Mouse (Mus musculus) heart, embryonic 15.5 days (tissue): ENCODE measurements around the gene Vmn2r85. TPM values are rescaled to one million over a fixed set of nuclear protein-coding genes. Genes with fewer than 3 reads are reported as not detected.
"Not testable (repeated sequence)": the region's sequence is repeated elsewhere in the genome, so short reads cannot be mapped to it uniquely, and the experiment has no call there.

Experiments
- ATAC-seq: fragments of 200-750 bp; cut with Nextera tagmentation; replicated peaks from 2 replicates; pipeline ENCODE4 v1.8.0; 2017; ENCODE audit warnings: low read depth, moderate TSS enrichment; ENCODE audit not compliant: insufficient number of reproducible peaks, insufficient read depth, low FRiP score
- H3K27ac ChIP-seq: fragments of 300-500 bp; sonication (generic); 2 replicates; pipeline ENCODE4 v1.5.1; 2015; ENCODE audit warnings: mild to moderate bottlenecking, inconsistent platforms
- H3K27me3 ChIP-seq: fragments of 300-500 bp; sonication (generic); 2 replicates; pipeline ENCODE4 v1.6.1; 2015; ENCODE audit warnings: inconsistent platforms
- H3K36me3 ChIP-seq: fragments of 300-500 bp; sonication (generic); 2 replicates; pipeline ENCODE4 v1.6.1; 2015; ENCODE audit warnings: mild to moderate bottlenecking, inconsistent platforms
- H3K4me1 ChIP-seq: fragments of 300-500 bp; sonication (generic); replicated peaks from 2 replicates; pipeline ENCODE4 v1.6.1; 2015; ENCODE audit warnings: inconsistent platforms
- H3K4me2 ChIP-seq: fragments of 300-500 bp; sonication (generic); 2 replicates; pipeline ENCODE4 v1.6.1; 2015; ENCODE audit warnings: inconsistent platforms, mild to moderate bottlenecking, moderate library complexity
- H3K4me3 ChIP-seq: fragments of 300-500 bp; sonication (generic); 2 replicates; pipeline ENCODE4 v1.5.1; 2015; ENCODE audit warnings: mild to moderate bottlenecking, inconsistent platforms
- H3K9ac ChIP-seq: fragments of 300-500 bp; sonication (generic); 2 replicates; pipeline ENCODE4 v1.6.1; 2015; ENCODE audit warnings: mild to moderate bottlenecking, inconsistent platforms
- H3K9me3 ChIP-seq: fragments of 300-500 bp; sonication (generic); replicated peaks from 2 replicates; pipeline ENCODE4 v1.6.1; 2016; ENCODE audit warnings: inconsistent platforms
- WGBS: fragments of 180-500 bp; shearing (Covaris S2); methylation state at CpG from one replicate; pipeline ENCODE4 v1.1.7; 2015; ENCODE audit warnings: mixed read lengths; 5-methylcytosine and 5-hydroxymethylcytosine counted together
- polyA plus RNA-seq: library from polyadenylated mRNA; unstranded; fragments of >200 nt; fragmentation: Nextera tagmentation; extraction: Ambion mirVana; gene quantifications from 2 replicates; pipeline ENCODE4 v1.2.1, GENCODE M21; 2015

The Vmn2r85 gene
- polyA plus RNA-seq = not detected in 2 replicates

DNA sequence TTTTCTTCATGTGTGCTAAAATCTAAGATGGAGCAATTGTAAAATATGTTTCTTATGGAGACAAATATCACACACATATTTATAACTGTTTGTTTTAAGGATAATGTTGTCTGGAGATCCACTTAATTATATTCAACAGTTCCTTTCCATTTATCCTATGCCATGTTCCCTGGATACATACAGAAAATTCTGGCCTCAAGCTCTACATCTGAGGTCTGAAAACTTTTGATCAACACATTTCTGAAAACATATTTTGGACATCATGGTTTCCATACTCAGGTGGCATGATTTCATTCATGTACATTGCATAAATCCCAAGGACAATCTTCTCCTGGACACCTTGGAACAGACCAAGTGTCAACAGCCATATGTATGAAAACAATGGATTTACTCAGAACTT is at the start of gene Vmn2r85:
Vmn2r85 (minus strand) TSS at position 101 of the 400 bp plus-strand sequence.
- H3K36me3 ChIP-seq, H3K27ac ChIP-seq, H3K4me3 ChIP-seq, H3K4me2 ChIP-seq, H3K9ac ChIP-seq, H3K4me1 ChIP-seq, H3K27me3 ChIP-seq, ATAC-seq, H3K9me3 ChIP-seq: not testable (repeated sequence)

GRCm38 (mm10) chr10:130470311-130470760 is 40.8 kb upstream of the Vmn2r85 start:
- Histone ChIP-seq H3K4me2 (peak overlapping the region; percentile 92), H3K9ac (peak overlapping the region; percentile 59), H3K27ac (no peak overlapping the region), H3K9me3 (no peaks in the 10 kb centered on the region), H3K4me1 (no peaks in the 10 kb centered on the region), H3K27me3 (0 out of 2 replicates have a peak, but pooled peaks cover 3% of the 10 kb centered on the region), H3K4me3 (peak overlapping the region; percentile 58), H3K36me3 (no peaks in the 10 kb centered on the region)
- WGBS = 2% methylated on average over 36 of the region's 36 CpGs
- ATAC-seq = 0 out of 2 replicates have a peak, but pooled peaks have one; percentile 75

DNA sequence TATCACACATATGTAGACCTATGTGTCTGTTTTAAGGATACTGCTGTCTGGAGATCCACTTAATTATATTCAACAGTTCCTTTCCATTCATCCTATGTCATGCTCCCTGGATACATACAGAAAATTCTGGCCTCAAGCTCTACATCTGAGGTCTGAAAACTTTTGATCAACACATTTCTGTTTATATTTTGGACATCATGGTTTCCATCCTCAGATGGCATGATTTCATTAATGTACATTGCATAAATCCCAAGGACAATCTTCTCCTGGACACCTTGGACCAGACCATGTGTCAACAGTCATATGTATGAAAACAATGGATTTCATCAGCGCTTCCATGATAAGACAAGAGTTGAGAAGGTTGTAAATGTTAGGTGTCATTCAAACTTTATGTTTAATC is 26.4 kb upstream of the Vmn2r85 start, which contains the start of gene Vmn2r86:
Vmn2r86 (minus strand) TSS at position 101 of the 400 bp plus-strand sequence.
- not testable (repeated sequence) for H3K27me3 ChIP-seq, H3K9me3 ChIP-seq, H3K27ac ChIP-seq, H3K36me3 ChIP-seq, H3K4me2 ChIP-seq, H3K4me3 ChIP-seq, ATAC-seq, H3K9ac ChIP-seq, H3K4me1 ChIP-seq
- 78% methylated on average over 1 of the region's 1 CpGs for WGBS

DNA sequence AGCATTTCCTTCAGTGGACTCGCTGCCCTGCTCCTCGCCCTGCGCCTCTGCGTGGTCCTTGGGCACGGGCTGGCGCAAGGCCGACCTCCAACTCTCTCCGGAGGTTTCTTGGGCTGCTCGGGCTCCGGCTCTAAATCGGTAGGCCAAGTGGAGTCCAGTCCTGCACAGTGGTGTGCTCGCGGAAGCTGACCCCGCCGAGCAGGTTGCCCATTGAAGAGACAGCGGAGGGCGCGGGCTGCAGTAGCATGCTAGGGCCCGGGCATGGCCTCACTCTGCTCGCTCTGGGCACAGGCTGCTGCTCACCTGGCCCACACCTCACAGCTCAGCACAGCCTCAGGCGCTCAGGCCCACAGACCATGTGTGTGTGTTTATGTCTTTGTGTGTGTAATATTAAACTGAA is 15.3 kb upstream of the Vmn2r85 start:
- WGBS = 81% methylated on average over 21 of the region's 21 CpGs
- H3K9ac ChIP-seq = no peak overlapping the region

DNA sequence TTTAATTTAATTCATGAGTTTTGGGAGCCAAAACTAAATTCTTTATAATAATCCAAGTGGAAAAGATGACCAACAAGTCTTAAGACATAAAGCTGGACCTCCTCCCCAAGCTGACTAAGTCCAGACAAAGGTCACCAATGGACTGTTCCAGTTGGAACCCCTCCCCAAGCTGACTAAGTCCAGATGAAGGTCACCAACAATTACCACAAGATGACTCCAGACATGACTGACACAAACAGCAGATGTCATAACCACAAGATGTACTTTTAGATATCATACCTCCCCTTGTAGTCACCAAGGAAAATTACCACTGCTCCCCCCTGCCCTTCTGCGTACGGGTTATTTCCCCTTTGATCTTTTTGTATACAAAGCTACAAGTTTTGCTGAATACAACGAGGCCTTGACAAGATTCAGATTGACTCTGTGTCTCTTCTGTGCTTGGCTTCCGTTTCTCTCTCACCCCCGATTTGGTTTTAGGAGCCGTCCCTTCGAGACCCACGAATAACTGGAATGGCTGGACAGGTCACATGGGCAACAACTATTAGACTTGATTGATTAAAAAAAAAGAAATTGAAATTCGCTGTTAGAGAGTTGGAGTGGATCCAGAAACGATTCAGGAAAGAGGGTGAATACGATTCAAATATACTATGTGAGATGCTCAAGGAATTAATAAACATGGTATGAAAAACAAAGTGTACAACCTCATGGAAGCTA is 4.8 kb upstream of the Vmn2r85 start:
- not testable (repeated sequence) for H3K27ac ChIP-seq, H3K4me1 ChIP-seq, H3K36me3 ChIP-seq, H3K4me2 ChIP-seq, H3K4me3 ChIP-seq, ATAC-seq, H3K9me3 ChIP-seq, H3K27me3 ChIP-seq, H3K9ac ChIP-seq
- 76% methylated on average over 11 of the region's 11 CpGs for WGBS

More for the DNA sequence above, 15.3 kb upstream of the Vmn2r85 start:
- Histone ChIP-seq H3K36me3 (no peaks in the 10 kb centered on the region), H3K4me1 (no peaks in the 10 kb centered on the region), H3K9me3 (no peaks in the 10 kb centered on the region), H3K4me2 (no peak overlapping the region), H3K27me3 (no peaks in the 10 kb centered on the region), H3K4me3 (no peak overlapping the region), H3K27ac (no peak overlapping the region)
- no peak for ATAC-seq

- not testable (repeated sequence) for H3K9ac ChIP-seq, H3K4me3 ChIP-seq, H3K4me1 ChIP-seq, H3K27me3 ChIP-seq, H3K27ac ChIP-seq, H3K36me3 ChIP-seq, H3K9me3 ChIP-seq, ATAC-seq, H3K4me2 ChIP-seq
- WGBS = 65% methylated on average over 2 of the region's 2 CpGs
Measured at GRCm38 (mm10) chr10:130422368-130422767, 7.1 kb downstream of the Vmn2r85 start.

- WGBS = 77% methylated on average over 3 of the region's 3 CpGs
- Histone ChIP-seq H3K27ac (no peak overlapping the region), H3K9ac (no peak overlapping the region), H3K36me3 (no peaks in the 10 kb centered on the region), H3K9me3 (no peaks in the 10 kb centered on the region), H3K27me3 (no peaks in the 10 kb centered on the region), H3K4me2 (no peak overlapping the region), H3K4me3 (no peak overlapping the region), H3K4me1 (no peaks in the 10 kb centered on the region)
- no peak for ATAC-seq
Measured at GRCm38 (mm10) chr10:130420401-130420800, 9.1 kb downstream of the Vmn2r85 start.

DNA sequence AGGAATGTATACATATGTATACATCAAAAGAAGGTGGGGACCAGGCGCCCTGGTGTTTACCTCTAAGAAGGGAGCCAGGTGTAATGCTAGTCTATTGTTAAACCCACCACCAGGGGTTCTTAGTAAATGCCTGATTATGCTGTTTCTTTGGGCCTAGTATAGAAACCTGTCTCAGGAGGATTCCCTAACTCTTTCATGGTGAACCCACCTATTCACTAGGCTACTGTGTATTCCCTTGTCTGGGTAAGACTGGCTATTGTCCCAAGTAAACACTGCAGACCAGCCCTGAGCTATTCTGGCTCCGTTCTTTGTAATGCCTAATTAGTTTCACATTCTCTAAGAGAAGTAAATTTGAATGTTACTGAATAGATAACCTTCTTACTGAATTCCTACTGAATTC is 9.5 kb downstream of the Vmn2r85 start:
- H3K36me3 ChIP-seq, H3K4me3 ChIP-seq, H3K27me3 ChIP-seq, H3K9me3 ChIP-seq, H3K4me1 ChIP-seq, H3K4me2 ChIP-seq, H3K27ac ChIP-seq, H3K9ac ChIP-seq, ATAC-seq: not testable (repeated sequence)
- WGBS = 44% methylated on average over 2 of the region's 2 CpGs

DNA sequence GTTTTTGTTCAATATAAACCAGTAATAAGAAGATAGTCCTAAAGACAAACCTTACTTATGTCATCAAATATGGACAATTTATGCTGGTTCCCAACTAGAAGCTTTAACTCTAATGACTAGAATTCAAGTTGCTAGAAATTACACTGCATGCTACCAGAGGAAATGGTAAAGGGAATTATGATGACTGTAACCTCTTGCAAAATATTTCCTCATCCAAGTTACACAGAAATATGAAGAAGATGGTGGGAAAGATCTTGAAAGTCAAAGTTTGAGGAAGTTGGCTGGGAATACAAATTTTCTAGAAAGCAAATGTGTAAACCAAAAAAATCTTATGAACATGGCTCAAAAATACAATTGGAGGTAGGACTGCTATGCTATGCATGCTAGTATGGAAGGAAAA is 13.2 kb downstream of the Vmn2r85 start:
- not testable (repeated sequence) for ATAC-seq, H3K4me2 ChIP-seq, H3K9ac ChIP-seq, H3K27me3 ChIP-seq, H3K36me3 ChIP-seq, H3K9me3 ChIP-seq, H3K4me3 ChIP-seq, H3K4me1 ChIP-seq, H3K27ac ChIP-seq

DNA sequence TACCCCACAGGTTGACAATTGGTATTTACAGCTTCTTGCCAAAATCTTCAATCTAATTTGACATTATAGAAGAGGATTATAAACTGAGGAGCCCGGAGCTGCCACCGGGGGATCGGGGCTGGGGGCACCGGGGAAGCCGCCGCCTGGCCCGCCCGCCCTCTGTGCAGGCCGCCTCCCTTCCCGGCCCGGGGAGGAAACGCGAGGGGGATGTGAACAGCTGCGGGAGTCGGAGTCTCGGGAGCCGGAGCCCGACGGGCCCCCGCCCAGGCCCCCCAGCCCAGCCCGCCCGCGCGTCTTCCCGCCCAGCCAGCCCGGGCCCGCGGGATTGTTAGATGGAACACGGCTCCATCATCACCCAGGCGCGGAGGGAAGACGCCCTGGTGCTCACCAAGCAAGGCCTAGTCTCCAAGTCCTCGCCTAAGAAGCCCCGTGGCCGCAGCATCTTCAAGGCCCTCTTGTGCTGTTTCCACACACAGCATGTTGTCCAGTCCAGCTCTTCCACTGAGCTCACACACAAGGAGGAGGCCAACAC is 17.3 kb downstream of the Vmn2r85 start:
- not testable (repeated sequence) for H3K27me3 ChIP-seq, H3K9me3 ChIP-seq, H3K4me2 ChIP-seq, H3K36me3 ChIP-seq, H3K9ac ChIP-seq, H3K27ac ChIP-seq, H3K4me1 ChIP-seq, H3K4me3 ChIP-seq
- WGBS = 52% methylated on average over 31 of the region's 35 CpGs
- 0 out of 2 replicates have a peak, but pooled peaks have one; percentile 27 for ATAC-seq

- H3K4me3 ChIP-seq = no peak within 1 kb of the TSS
Measured at GRCm38 (mm10) chr10:130394232-130394631, 35.3 kb downstream of the Vmn2r85 start, which contains the start of gene Vmn2r84. Gene Vmn2r84 (minus strand): TSS chr10:130394332.

DNA sequence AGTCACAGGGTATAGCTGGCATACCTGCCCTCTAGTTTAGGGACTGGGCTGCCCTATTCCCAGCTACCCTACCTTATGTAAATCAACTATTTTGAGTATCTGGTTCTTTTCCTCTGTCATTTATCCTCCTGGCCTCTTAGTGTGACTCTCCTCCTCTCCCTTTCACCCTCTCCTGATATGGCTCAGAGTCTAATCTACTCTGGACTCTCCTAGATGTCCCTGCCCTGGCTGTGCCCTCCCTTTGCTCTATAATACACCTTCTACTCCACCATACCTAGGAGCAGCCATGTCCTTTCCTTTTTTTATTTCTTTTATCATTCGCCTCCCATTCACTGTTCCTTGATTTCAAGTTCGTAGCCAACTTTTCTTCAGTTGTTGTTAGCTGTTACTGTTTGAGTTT is 54.4 kb downstream of the Vmn2r85 start:
- ATAC-seq = no peak

More at GRCm38 (mm10) chr10:130394232-130394631, 35.3 kb downstream of the Vmn2r85 start, which contains the start of gene Vmn2r84:
- no peak within 1 kb of the TSS for H3K27ac ChIP-seq
- no peak within 1 kb of the TSS for H3K9ac ChIP-seq
- H3K4me2 ChIP-seq = no peak within 1 kb of the TSS
- H3K9me3 ChIP-seq = no peaks in the 10 kb centered on the region
- ATAC-seq = no peak
- no peaks in the 10 kb centered on the region for H3K36me3 ChIP-seq
- no peaks in the 10 kb centered on the region for H3K4me1 ChIP-seq
- H3K27me3 ChIP-seq = no peaks in the 10 kb centered on the region

More for the DNA sequence above, 54.4 kb downstream of the Vmn2r85 start:
- H3K27me3 ChIP-seq = no peaks in the 10 kb centered on the region
- H3K4me3 ChIP-seq = no peak overlapping the region
- H3K36me3 ChIP-seq = no peaks in the 10 kb centered on the region
- WGBS = 69% methylated on average over 2 of the region's 2 CpGs
- H3K9me3 ChIP-seq = no peaks in the 10 kb centered on the region
- no peak overlapping the region for H3K27ac ChIP-seq
- no peak overlapping the region for H3K9ac ChIP-seq
- no peak overlapping the region for H3K4me2 ChIP-seq
- no peaks in the 10 kb centered on the region for H3K4me1 ChIP-seq
